Comparison of ENCODE assay signal across 20 mouse cellular contexts in the genomic region with DNA sequence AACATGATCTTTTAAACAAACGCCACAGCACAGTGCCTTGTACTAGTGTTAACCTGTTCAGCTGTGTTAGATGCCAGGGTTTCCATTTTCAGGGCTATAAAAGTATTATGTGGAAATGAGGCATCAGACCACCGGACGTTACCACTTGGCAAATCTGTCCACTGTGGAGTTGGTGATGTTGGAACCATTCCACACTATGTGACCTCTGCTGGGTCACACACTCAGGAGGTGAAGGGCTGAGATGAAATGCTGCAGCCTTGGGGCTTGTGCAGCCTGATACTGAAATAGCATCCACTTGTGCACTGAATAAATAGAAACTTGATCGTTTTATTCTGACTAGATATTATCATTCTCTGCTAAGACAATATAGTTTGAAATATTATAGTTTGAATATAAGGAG. TPM values are rescaled to one million over a fixed set of nuclear protein-coding genes. Genes with fewer than 3 reads are reported as not detected.
"Had no signal": no experiment of that assay in that cellular context is flagged by ENCODE, and none has a peak within 500 bp of the region (broad histone marks: within the 10 kb centered on the region; RNA-seq: fewer than 3 reads in every experiment).

No protein-coding gene starts in this region.

- ATAC-seq: liver, postnatal 0 days; lung, postnatal 0 days; midbrain, embryonic 13.5 days; midbrain, embryonic 15.5 days had no signal

- H3K9me3 ChIP-seq: lung, embryonic 15.5 days; midbrain, embryonic 13.5 days; midbrain, embryonic 15.5 days; neural tube, embryonic 12.5 days; stomach, embryonic 15.5 days had no signal

- H3K9ac ChIP-seq: liver, postnatal 0 days; lung, embryonic 15.5 days; midbrain, embryonic 13.5 days; midbrain, embryonic 15.5 days; neural tube, embryonic 12.5 days; stomach, embryonic 15.5 days had no signal

- H3K4me1 ChIP-seq: lung, embryonic 15.5 days; midbrain, embryonic 15.5 days; neural tube, embryonic 12.5 days; stomach, embryonic 15.5 days had no signal

- H3K4me2 ChIP-seq: lung, embryonic 15.5 days; midbrain, embryonic 11.5 days; midbrain, embryonic 13.5 days; midbrain, embryonic 15.5 days; neural tube, embryonic 12.5 days; stomach, embryonic 15.5 days had no signal

- H3K27ac ChIP-seq: lung, embryonic 15.5 days; macrophage; midbrain, embryonic 13.5 days; midbrain, embryonic 15.5 days; neural tube, embryonic 12.5 days; stomach, embryonic 15.5 days; stomach, postnatal 0 days had no signal

- H3K27me3 ChIP-seq: lung, embryonic 15.5 days; midbrain, embryonic 13.5 days; midbrain, embryonic 15.5 days; neural tube, embryonic 12.5 days; stomach, embryonic 15.5 days had no signal

- H3K4me3 ChIP-seq: lung, embryonic 15.5 days; megakaryocyte, embryonic 14.5 days; midbrain, embryonic 13.5 days; midbrain, embryonic 15.5 days; neural tube, embryonic 12.5 days; stomach, embryonic 15.5 days had no signal

- DNase-seq: lung, adult 2 months; lung, postnatal 14 days; lung, postnatal 36 days; right cerebral cortex, postnatal 14 days; thymus, adult 2 months; thymus, postnatal 25 days; thymus, postnatal 4 days had no signal

RNA-seq across cellular contexts. Expression of a gene that starts 24.9 kb away (rescaled TPM):
- total RNA-seq: monocyte, adult 5-6 weeks had no signal
- polyA plus RNA-seq: lung, adult 2 months; macrophage had no signal

RNA-seq across cellular contexts. Expression of a gene that starts 55.5 kb away (rescaled TPM):
- total RNA-seq: monocyte, adult 5-6 weeks; neutrophil, adult 5-6 weeks had no signal
- polyA plus RNA-seq: macrophage had no signal
